Mouse (Mus musculus): ENCODE measurements around the gene Rxrg. TPM values are rescaled to one million over a fixed set of nuclear protein-coding genes. Genes with fewer than 3 reads are reported as not detected.

The Rxrg gene
- 5.7 and 6.9 TPM in 2 replicates for polyA plus RNA-seq (2014; fragmentation: Nextera tagmentation; extraction: Ambion mirVana)

DNA sequence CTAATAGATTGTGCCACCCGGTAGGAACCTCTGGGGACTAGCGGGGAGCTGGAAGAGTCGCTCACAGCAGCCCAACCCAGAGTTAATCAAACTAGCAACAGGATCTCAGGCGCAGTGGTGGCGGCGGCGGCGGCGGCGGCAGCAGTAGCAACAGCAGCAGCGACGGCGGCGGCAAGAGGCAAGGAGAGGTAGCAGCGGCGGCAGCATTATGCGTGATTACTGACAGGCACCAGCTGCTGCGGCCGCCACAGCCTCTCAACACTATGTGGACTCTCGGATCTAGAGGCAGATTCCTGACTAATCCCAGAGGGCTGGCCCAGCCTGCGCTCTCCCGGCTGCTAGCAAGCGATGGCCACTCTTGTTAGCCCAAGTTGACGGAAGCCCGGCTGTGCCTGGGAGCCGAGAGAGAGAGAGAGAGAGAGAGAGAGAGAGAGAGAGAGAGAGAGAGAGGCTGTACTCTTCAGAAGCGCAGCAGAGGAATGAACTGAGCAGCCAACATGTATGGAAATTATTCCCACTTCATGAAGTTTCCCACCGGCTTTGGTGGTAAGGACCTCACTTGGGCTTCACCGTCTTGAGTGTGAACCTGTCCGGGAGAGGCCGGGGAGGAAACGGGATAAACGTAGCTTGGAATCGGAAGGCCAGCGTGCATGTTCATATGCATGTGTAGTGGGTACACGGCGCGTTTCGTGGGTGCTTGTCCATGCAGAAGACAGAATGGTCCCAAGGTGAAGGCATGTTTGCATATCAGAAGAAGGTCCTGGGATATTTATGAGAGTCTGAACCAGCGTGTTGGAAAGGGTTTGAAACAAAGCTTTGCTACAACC is at the start of gene Rxrg:
Gene Rxrg, plus strand, starts transcription at position 130 of the 827 bp plus-strand sequence.
- no peaks in the 10 kb centered on the region for H3K4me1 ChIP-seq (ENCODE audit: control insufficient read depth, insufficient read depth, low read length)
- peak within 1 kb of the TSS; percentile 41 for H3K4me3 ChIP-seq (ENCODE audit: low read depth, low read length)
- H3K27me3 ChIP-seq (ENCODE audit: control insufficient read depth, insufficient read depth, low read length) = no peaks in the 10 kb centered on the region; the same call in 1 of the 2 replicates
- H3K9ac ChIP-seq (replicated peaks; ENCODE audit: low read length) = peak within 1 kb of the TSS; percentile 51
- DNase-seq (ENCODE audit: low spot score) = peak; percentile 76
- H3K4me2 ChIP-seq (ENCODE audit: low read depth, low read length) = peak within 1 kb of the TSS; percentile 82
- WGBS = under 1% methylated on average over 40 of the region's 40 CpGs
- H3K36me3 ChIP-seq (replicated peaks; ENCODE audit: control insufficient read depth, insufficient read depth, low read depth, low read length) = no peaks in the 10 kb centered on the region
- peak; percentile 75 for ATAC-seq (replicated peaks; ENCODE audit: insufficient number of reproducible peaks, low FRiP score, low TSS enrichment, low read depth)
- no peak within 1 kb of the TSS for H3K27ac ChIP-seq (replicated peaks; ENCODE audit: low read depth, low read length)
- no peaks in the 10 kb centered on the region for H3K9me3 ChIP-seq (replicated peaks; ENCODE audit: control insufficient read depth, low read length)

DNA sequence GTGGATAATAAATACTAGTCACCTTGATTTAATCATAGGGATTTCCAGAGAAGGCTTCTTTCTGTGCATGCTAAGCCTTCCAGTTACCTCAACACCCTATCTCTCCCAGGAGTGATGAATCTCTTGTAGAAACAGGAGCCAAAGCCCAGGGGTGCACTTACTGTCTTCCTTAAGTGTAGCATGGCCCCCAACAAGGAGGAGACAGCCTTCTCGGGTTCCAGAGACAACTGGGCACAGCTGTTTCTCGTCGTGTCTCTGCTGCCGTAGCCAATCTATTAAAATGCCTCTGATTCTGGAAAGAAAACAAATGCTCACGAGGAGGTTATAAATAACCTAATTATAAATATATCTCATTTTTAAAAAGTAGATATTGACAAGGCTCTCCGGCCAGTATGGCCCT is 48.9 kb upstream of the Rxrg start:
- Histone ChIP-seq H3K4me2 (ENCODE audit: low read depth, low read length) (no peak overlapping the region), H3K36me3 (replicated peaks; ENCODE audit: control insufficient read depth, insufficient read depth, low read depth, low read length) (no peaks in the 10 kb centered on the region), H3K9me3 (replicated peaks; ENCODE audit: control insufficient read depth, low read length) (no peaks in the 10 kb centered on the region), H3K27me3 (ENCODE audit: control insufficient read depth, insufficient read depth, low read length) (no peaks in the 10 kb centered on the region), H3K4me1 (ENCODE audit: control insufficient read depth, insufficient read depth, low read length) (no peaks in the 10 kb centered on the region), H3K9ac (replicated peaks; ENCODE audit: low read length) (no peak overlapping the region), H3K27ac (replicated peaks; ENCODE audit: low read depth, low read length) (no peak overlapping the region), H3K4me3 (ENCODE audit: low read depth, low read length) (no peak overlapping the region)
- WGBS = 31% methylated on average over 6 of the region's 6 CpGs
- ATAC-seq (replicated peaks; ENCODE audit: insufficient number of reproducible peaks, low FRiP score, low TSS enrichment, low read depth) (no peak), DNase-seq (ENCODE audit: low spot score) (no peak)

GRCm38 (mm10) chr1:167551601-167552000 is 46.6 kb upstream of the Rxrg start:
- H3K27ac ChIP-seq (replicated peaks; ENCODE audit: low read depth, low read length) = no peak overlapping the region
- H3K36me3 ChIP-seq (replicated peaks; ENCODE audit: control insufficient read depth, insufficient read depth, low read depth, low read length) = no peaks in the 10 kb centered on the region
- H3K4me3 ChIP-seq (ENCODE audit: low read depth, low read length) = no peak overlapping the region
- no peaks in the 10 kb centered on the region for H3K27me3 ChIP-seq (ENCODE audit: control insufficient read depth, insufficient read depth, low read length)
- no peaks in the 10 kb centered on the region for H3K4me1 ChIP-seq (ENCODE audit: control insufficient read depth, insufficient read depth, low read length)
- H3K9ac ChIP-seq (replicated peaks; ENCODE audit: low read length) = no peak overlapping the region
- DNase-seq (ENCODE audit: low spot score) (peak; percentile 46), ATAC-seq (replicated peaks; ENCODE audit: insufficient number of reproducible peaks, low FRiP score, low TSS enrichment, low read depth) (peak; percentile 54; the same call in 1 of the 2 replicates)
- WGBS = 18% methylated on average over 5 of the region's 5 CpGs
- H3K9me3 ChIP-seq (replicated peaks; ENCODE audit: control insufficient read depth, low read length) = no peaks in the 10 kb centered on the region
- no peak overlapping the region for H3K4me2 ChIP-seq (ENCODE audit: low read depth, low read length)

GRCm38 (mm10) chr1:167553959-167554526 is 44.1 kb upstream of the Rxrg start:
- Histone ChIP-seq H3K27me3 (ENCODE audit: control insufficient read depth, insufficient read depth, low read length) (no peaks in the 10 kb centered on the region), H3K9me3 (replicated peaks; ENCODE audit: control insufficient read depth, low read length) (no peaks in the 10 kb centered on the region), H3K4me2 (ENCODE audit: low read depth, low read length) (no peak overlapping the region), H3K4me3 (ENCODE audit: low read depth, low read length) (no peak overlapping the region), H3K27ac (replicated peaks; ENCODE audit: low read depth, low read length) (no peak overlapping the region), H3K36me3 (replicated peaks; ENCODE audit: control insufficient read depth, insufficient read depth, low read depth, low read length) (no peaks in the 10 kb centered on the region), H3K4me1 (ENCODE audit: control insufficient read depth, insufficient read depth, low read length) (no peaks in the 10 kb centered on the region), H3K9ac (replicated peaks; ENCODE audit: low read length) (no peak overlapping the region)
- ATAC-seq (replicated peaks; ENCODE audit: insufficient number of reproducible peaks, low FRiP score, low TSS enrichment, low read depth) = no peak
- 63% methylated on average over 6 of the region's 6 CpGs for WGBS
- no peak for DNase-seq (ENCODE audit: low spot score)

DNA sequence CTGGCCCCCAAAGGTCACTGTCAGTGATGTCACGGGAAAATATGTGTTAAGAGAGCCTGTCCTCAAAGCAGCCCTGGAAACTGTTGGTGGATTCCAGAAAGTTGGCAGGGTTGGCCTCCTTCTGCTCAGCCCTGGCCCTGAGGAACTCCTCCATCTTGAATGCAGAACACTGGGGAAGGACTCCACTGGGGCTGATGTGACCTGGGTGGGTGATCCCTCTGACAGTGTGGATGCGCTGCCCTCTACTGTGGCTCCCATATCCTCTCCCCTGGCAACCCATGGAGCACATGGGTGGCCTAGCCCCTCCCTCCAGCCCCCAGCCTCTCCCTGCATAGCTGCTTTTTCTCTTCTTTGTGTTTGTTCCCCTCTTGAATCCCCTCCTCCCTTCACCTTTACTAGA is 31.6 kb upstream of the Rxrg start:
- H3K4me1 ChIP-seq (ENCODE audit: control insufficient read depth, insufficient read depth, low read length) = no peaks in the 10 kb centered on the region
- no peaks in the 10 kb centered on the region for H3K36me3 ChIP-seq (replicated peaks; ENCODE audit: control insufficient read depth, insufficient read depth, low read depth, low read length)
- H3K9me3 ChIP-seq (replicated peaks; ENCODE audit: control insufficient read depth, low read length) = no peaks in the 10 kb centered on the region
- no peak overlapping the region for H3K4me2 ChIP-seq (ENCODE audit: low read depth, low read length)
- no peak for DNase-seq (ENCODE audit: low spot score)
- H3K9ac ChIP-seq (replicated peaks; ENCODE audit: low read length) = no peak overlapping the region
- 49% methylated on average over 2 of the region's 2 CpGs for WGBS
- no peak overlapping the region for H3K4me3 ChIP-seq (ENCODE audit: low read depth, low read length)
- no peak overlapping the region for H3K27ac ChIP-seq (replicated peaks; ENCODE audit: low read depth, low read length)
- no peaks in the 10 kb centered on the region for H3K27me3 ChIP-seq (ENCODE audit: control insufficient read depth, insufficient read depth, low read length)
- peak; percentile 56; the same call in 1 of the 2 replicates for ATAC-seq (replicated peaks; ENCODE audit: insufficient number of reproducible peaks, low FRiP score, low TSS enrichment, low read depth)

DNA sequence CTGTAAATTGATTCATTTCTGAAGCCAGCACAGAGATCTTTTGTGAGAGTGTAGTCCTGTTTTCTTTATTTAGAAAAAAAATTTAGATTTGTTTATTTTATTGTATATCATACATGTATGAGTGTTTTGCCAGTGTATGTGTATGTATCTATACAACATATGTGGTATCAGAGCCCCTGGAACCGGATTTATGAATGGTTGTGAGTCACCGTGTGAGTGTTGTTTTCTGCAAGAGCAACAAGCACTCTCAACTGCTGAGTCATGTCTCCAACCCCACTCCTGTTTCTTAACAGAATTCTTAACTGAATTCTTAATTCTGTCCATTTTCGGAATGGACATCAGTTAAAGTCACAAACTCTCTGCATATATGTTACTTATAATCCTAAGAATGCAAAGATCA is 19.1 kb upstream of the Rxrg start:
- Histone ChIP-seq H3K27me3 (ENCODE audit: control insufficient read depth, insufficient read depth, low read length) (no peaks in the 10 kb centered on the region), H3K4me2 (ENCODE audit: low read depth, low read length) (no peak overlapping the region), H3K36me3 (replicated peaks; ENCODE audit: control insufficient read depth, insufficient read depth, low read depth, low read length) (no peaks in the 10 kb centered on the region), H3K27ac (replicated peaks; ENCODE audit: low read depth, low read length) (no peak overlapping the region), H3K9me3 (replicated peaks; ENCODE audit: control insufficient read depth, low read length) (no peaks in the 10 kb centered on the region), H3K4me1 (ENCODE audit: control insufficient read depth, insufficient read depth, low read length) (no peaks in the 10 kb centered on the region), H3K9ac (replicated peaks; ENCODE audit: low read length) (no peak overlapping the region), H3K4me3 (ENCODE audit: low read depth, low read length) (no peak overlapping the region)
- DNase-seq (ENCODE audit: low spot score) (no peak), ATAC-seq (replicated peaks; ENCODE audit: insufficient number of reproducible peaks, low FRiP score, low TSS enrichment, low read depth) (no peak)
- 83% methylated on average over 3 of the region's 3 CpGs for WGBS

DNA sequence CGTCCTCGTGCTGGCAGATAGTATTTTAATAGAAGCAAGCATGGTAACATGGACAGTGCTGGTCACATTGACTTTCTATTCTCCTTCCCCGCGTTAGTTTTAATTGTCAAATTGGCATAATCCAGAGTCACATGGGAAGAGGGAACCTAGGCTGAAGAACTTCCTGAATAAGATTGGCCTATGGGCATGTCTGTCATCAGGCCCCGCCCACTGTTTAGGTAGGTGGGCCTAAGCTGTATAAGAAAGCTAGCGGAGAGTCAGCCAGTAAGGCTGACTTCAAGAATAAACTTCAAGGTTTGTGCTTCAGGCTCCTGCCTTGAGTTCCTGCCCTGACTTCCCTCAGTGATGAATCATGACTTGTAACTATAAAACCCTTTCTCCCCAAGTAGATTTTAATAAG is 15.0 kb upstream of the Rxrg start:
- no peaks in the 10 kb centered on the region for H3K9me3 ChIP-seq (replicated peaks; ENCODE audit: control insufficient read depth, low read length)
- WGBS = 61% methylated on average over 6 of the region's 6 CpGs

DNA sequence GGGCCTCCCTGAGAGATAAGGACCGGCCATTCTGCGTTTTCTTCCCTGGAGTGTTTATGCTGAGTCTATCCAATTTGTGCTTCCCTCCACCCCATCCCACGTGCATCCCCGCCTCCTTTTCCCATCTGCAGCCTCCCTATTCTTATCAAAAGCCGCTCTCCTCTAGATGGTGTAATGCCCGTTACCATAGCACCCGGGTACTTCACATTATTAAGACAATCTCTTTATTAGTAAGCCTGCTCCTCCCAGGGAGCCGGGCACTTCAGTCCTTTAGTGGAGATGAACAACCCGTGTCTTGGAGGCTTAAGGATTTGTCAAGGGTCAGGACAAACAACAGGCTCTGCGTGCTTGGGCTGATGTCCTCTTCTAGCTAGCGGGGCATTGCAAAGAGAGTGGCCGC is 14.3 kb upstream of the Rxrg start:
- WGBS = 71% methylated on average over 12 of the region's 12 CpGs
- H3K9ac ChIP-seq (replicated peaks; ENCODE audit: low read length) = no peak overlapping the region
- H3K9me3 ChIP-seq (replicated peaks; ENCODE audit: control insufficient read depth, low read length) = no peaks in the 10 kb centered on the region
- H3K4me3 ChIP-seq (ENCODE audit: low read depth, low read length) = no peak overlapping the region
- H3K27ac ChIP-seq (replicated peaks; ENCODE audit: low read depth, low read length) = no peak overlapping the region
- no peaks in the 10 kb centered on the region for H3K36me3 ChIP-seq (replicated peaks; ENCODE audit: control insufficient read depth, insufficient read depth, low read depth, low read length)
- ATAC-seq (replicated peaks; ENCODE audit: insufficient number of reproducible peaks, low FRiP score, low TSS enrichment, low read depth) (peak; percentile 79; the same call in 1 of the 2 replicates), DNase-seq (ENCODE audit: low spot score) (peak; percentile 27)
- no peak overlapping the region for H3K4me2 ChIP-seq (ENCODE audit: low read depth, low read length)
- H3K4me1 ChIP-seq (ENCODE audit: control insufficient read depth, insufficient read depth, low read length) = no peaks in the 10 kb centered on the region
- H3K27me3 ChIP-seq (ENCODE audit: control insufficient read depth, insufficient read depth, low read length) = no peaks in the 10 kb centered on the region

More for the DNA sequence above, 15.0 kb upstream of the Rxrg start:
- H3K9ac ChIP-seq (replicated peaks; ENCODE audit: low read length) = no peak overlapping the region
- H3K4me3 ChIP-seq (ENCODE audit: low read depth, low read length) = no peak overlapping the region
- no peak overlapping the region for H3K4me2 ChIP-seq (ENCODE audit: low read depth, low read length)
- no peak overlapping the region for H3K27ac ChIP-seq (replicated peaks; ENCODE audit: low read depth, low read length)
- no peak for ATAC-seq (replicated peaks; ENCODE audit: insufficient number of reproducible peaks, low FRiP score, low TSS enrichment, low read depth)
- H3K27me3 ChIP-seq (ENCODE audit: control insufficient read depth, insufficient read depth, low read length) = no peaks in the 10 kb centered on the region
- H3K4me1 ChIP-seq (ENCODE audit: control insufficient read depth, insufficient read depth, low read length) = no peaks in the 10 kb centered on the region
- DNase-seq (ENCODE audit: low spot score) = no peak
- no peaks in the 10 kb centered on the region for H3K36me3 ChIP-seq (replicated peaks; ENCODE audit: control insufficient read depth, insufficient read depth, low read depth, low read length)
